Mouse (Mus musculus) cerebellum, adult 2 months (tissue): Measurements from ENCODE around the gene Evpl.

ENCODE experiments used
- CTCF ChIP-seq: fragments of 200-500 bp; IDR thresholded peaks from 2 replicates; pipeline ENCODE4 v1.5.1; 2011; ENCODE audit warnings: low read depth, mild to moderate bottlenecking, control low read depth, low read length, moderate library complexity, borderline replicate concordance; ENCODE audit not compliant: insufficient read depth
- POLR2A ChIP-seq: fragments of 200-500 bp; IDR thresholded peaks from 2 replicates; pipeline ENCODE4 v1.6.1; 2011; ENCODE audit warnings: low read length, control low read depth, borderline replicate concordance; ENCODE audit not compliant: insufficient read depth

DNA sequence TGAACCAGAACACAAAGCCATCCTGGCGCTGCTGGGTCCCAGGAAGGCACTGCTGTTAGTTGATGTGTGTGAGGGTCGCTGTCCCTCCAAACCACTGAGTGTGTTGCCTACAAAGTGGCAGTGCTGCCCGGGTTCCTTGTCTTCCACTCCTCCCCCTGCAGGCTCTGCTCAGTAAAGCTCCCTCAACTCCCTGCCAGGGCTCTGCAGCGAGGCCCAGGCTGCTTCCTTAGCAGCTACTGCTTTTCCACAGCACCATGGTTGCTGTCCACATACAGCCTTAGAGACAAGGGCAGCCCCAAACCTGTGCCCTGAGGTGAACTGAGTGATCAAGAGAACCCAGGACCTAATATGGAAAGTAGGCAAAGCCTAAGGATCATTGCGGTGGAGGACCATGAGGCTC lies 49.5 kb upstream of the Evpl start:
- no peak for TF ChIP-seq CTCF
- no peak for TF ChIP-seq POLR2A
